Mouse (Mus musculus) stomach, postnatal 0 days (tissue): ENCODE results near the gene Gm21698.
"Not testable (repeated sequence)": the region's sequence is repeated elsewhere in the genome, so short reads cannot be mapped to it uniquely, and the experiment has no call there.

Source experiments
- CTCF ChIP-seq: IDR thresholded peaks from 2 replicates; pipeline ENCODE4 v1.5.1; 2016; ENCODE audit warnings: antibody characterized with exemption, low read depth, mild to moderate bottlenecking, moderate library complexity
- EP300 ChIP-seq: optimal IDR thresholded peaks from 2 replicates; pipeline ENCODE3; 2016; ENCODE audit warnings: antibody characterized with exemption

DNA sequence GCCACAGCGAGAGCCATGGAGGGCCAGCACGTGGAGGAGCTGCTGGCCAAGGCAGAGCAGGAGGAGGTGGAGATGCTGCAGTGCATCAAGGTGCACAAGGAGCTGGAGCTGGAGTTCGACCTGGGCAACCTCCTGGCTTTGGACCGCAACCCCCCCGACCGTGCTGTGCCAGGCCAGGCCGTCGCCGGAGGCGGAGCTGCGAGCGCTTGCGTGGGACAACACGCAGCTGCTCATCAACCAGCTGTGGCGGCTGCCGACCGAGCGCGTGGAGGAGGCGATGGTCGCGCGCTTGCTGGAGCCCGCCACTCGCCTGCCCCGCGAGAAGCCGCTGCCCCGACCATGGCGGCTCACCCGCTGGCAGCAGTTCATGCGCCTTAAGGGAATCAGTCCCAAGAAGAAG lies 31.8 kb downstream of the Gm21698 start:
- TF ChIP-seq EP300, CTCF: not testable (repeated sequence)
